Mouse (Mus musculus) lung, postnatal 0 days (tissue): ENCODE measurements at regions not wholly inside any gene's neighbourhood (a gene's known extent, or its start where the extent isn't known, plus 50 kb on each side); places are given as distances from the start of the nearest gene placed in this dataset.

Source experiments
- CTCF ChIP-seq: IDR thresholded peaks from 2 replicates; pipeline ENCODE4 v1.5.1; 2016; ENCODE audit warnings: antibody characterized with exemption, mild to moderate bottlenecking
- EP300 ChIP-seq: IDR thresholded peaks from 2 replicates; pipeline ENCODE4 v1.6.1; 2016; ENCODE audit warnings: antibody characterized with exemption, mild to moderate bottlenecking, control low read depth

- TF ChIP-seq CTCF = no peak
- TF ChIP-seq EP300 = peak; percentile 95
Observed at GRCm38 (mm10) chr15:61610662-61611061, 687.9 kb upstream of the A1bg start.
